Mouse (Mus musculus): ENCODE data around the gene Ubl5. TPM values are rescaled to one million over a fixed set of nuclear protein-coding genes. Genes with fewer than 3 reads are reported as not detected.

The Ubl5 gene
- polyA plus RNA-seq, 1 experiment from 2014 or later, result 386 TPM

DNA sequence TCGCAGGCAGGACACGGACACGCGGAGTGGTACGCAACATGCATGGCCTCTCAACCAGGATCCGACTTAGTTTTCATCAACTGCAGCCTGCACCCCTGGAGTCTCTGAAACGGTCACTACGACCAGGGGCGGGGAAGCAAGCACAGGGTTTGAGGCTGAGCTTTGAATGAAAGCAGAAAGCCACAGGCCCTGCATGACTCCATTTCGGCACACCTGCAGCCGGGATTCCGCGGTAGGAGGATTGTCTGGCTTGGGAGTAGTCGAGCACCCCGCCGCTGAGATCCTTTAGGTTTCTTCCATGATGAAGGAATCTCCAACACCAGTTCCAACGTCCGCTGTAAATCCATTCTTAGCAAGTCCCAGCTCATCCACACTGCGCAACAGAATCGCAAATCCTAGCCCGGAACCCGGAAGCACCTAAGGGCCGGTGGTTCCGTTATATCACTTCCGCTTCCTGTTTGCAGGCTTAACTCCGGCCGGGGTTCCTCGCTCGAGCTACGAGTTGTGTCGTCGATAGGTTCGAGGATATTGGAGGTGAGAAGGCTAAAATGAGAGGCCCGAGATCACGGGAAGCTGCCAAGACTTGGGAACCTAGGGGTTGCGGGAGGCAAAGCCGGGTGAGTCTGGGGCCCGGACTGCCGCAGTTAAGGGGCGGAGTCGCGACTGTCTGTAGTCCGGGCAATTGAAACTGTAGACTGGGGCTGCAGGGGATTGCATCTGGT, 1.8 kb downstream of the Ubl5 start, which contains the start of gene Fbxl12:
TSS of gene Fbxl12 (minus strand) at position 408 of the 722 bp plus-strand sequence.
- no peak for ATAC-seq (ENCODE audit: insufficient number of reproducible peaks, insufficient read depth, low FRiP score, low read depth)
- under 1% methylated on average over 43 of the region's 43 CpGs for WGBS

DNA sequence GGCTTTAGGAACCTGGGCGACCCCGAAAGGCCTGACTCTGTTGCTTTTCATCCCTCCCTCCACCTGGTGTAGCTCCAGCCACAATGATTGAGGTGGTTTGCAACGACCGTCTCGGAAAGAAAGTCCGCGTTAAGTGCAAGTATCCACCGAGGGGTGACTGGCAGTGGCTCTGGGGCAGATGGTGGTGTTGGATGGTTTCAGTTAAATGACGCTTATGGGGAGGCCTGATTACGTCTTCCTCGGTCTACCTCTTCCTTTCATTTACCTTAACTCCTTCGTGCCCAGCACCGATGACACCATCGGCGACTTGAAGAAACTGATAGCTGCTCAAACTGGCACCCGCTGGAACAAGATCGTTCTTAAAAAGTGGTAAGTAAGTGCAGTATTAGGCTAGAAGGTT, 2.4 kb downstream of the Ubl5 start:
- Histone ChIP-seq H3K36me3 (ENCODE audit: control insufficient read depth, insufficient read depth, low read length) (peaks cover 15% of the 10 kb centered on the region; the same call in 1 of the 2 replicates), H3K9me3 (ENCODE audit: control insufficient read depth, low read depth, low read length) (no peaks in the 10 kb centered on the region), H3K27me3 (ENCODE audit: control insufficient read depth, insufficient read depth, low read length) (no peaks in the 10 kb centered on the region), H3K4me1 (ENCODE audit: control insufficient read depth, insufficient read depth, low read length) (peaks cover 4% of the 10 kb centered on the region; the same call in 1 of the 2 replicates), H3K9ac (replicated peaks; ENCODE audit: low read depth, low read length) (peak overlapping the region; percentile 77), H3K27ac (ENCODE audit: low read length) (peak overlapping the region; percentile 96; the same call in 1 of the 2 replicates), H3K4me2 (replicated peaks; ENCODE audit: low read depth, low read length) (peak overlapping the region; percentile 100), H3K4me3 (ENCODE audit: low read depth, low read length) (peak overlapping the region; percentile 90)
- no peak for ATAC-seq (ENCODE audit: insufficient number of reproducible peaks, insufficient read depth, low FRiP score, low read depth)
- WGBS, result 4% methylated on average over 17 of the region's 17 CpGs

More for the DNA sequence above, 1.8 kb downstream of the Ubl5 start, which contains the start of gene Fbxl12:
- peak within 1 kb of the TSS; percentile 90 for H3K4me3 ChIP-seq (ENCODE audit: low read depth, low read length)
- no peaks in the 10 kb centered on the region for H3K27me3 ChIP-seq (ENCODE audit: control insufficient read depth, insufficient read depth, low read length)
- H3K4me2 ChIP-seq (replicated peaks; ENCODE audit: low read depth, low read length), result peak within 1 kb of the TSS; percentile 100
- H3K9ac ChIP-seq (replicated peaks; ENCODE audit: low read depth, low read length), result peak within 1 kb of the TSS; percentile 77
- peaks cover 15% of the 10 kb centered on the region; the same call in 1 of the 2 replicates for H3K36me3 ChIP-seq (ENCODE audit: control insufficient read depth, insufficient read depth, low read length)
- H3K4me1 ChIP-seq (ENCODE audit: control insufficient read depth, insufficient read depth, low read length), result peaks cover 4% of the 10 kb centered on the region; the same call in 1 of the 2 replicates
- H3K9me3 ChIP-seq (ENCODE audit: control insufficient read depth, low read depth, low read length), result no peaks in the 10 kb centered on the region
- peak within 1 kb of the TSS; percentile 96; the same call in 1 of the 2 replicates for H3K27ac ChIP-seq (ENCODE audit: low read length)

DNA sequence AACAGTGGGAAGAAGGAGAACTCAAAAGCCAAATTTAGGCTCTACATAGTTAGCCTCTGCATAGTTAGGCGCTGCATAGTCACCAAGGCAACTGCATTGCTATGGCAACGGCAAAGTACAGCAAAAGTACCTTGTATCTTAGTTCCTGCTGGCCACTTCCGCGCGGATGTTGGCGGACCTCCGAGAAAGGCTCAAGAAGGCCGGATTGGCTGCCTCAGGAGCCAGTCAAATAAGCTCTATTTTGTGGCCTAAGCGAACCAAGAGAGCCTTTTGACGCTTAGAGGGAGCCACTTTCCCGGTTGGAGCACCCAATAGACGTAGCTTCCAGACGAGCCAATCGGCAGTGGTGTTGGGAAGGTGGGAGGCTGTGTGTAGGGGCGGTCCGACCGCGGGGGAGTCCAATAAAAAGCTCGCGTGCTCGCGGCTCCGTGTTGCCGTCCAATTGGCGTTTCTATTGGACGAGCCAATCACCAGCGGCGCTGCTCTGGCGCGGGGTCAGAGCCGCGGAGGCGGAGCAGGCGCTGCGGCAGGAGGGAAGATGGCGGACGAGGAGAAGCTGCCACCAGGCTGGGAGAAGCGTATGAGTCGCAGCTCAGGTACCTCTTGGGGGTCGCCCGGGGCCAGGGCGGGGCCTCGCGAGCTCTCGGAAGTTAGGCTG, 9.1 kb downstream of the Ubl5 start, which contains the start of gene Pin1:
TSS of gene Pin1 (plus strand) at position 494 of the 658 bp plus-strand sequence.
- peaks cover 29% of the 10 kb centered on the region for H3K36me3 ChIP-seq (ENCODE audit: control insufficient read depth, insufficient read depth, low read length)
- peak within 1 kb of the TSS; percentile 82 for H3K9ac ChIP-seq (replicated peaks; ENCODE audit: low read depth, low read length)
- peak within 1 kb of the TSS; percentile 72 for H3K4me2 ChIP-seq (replicated peaks; ENCODE audit: low read depth, low read length)
- H3K4me3 ChIP-seq (ENCODE audit: low read depth, low read length), result peak within 1 kb of the TSS; percentile 65
- 0 out of 2 replicates have a peak within 1 kb of the TSS, but pooled peaks have one; percentile 4 for H3K27ac ChIP-seq (ENCODE audit: low read length)
- under 1% methylated on average over 41 of the region's 45 CpGs for WGBS
- peaks cover 12% of the 10 kb centered on the region for H3K4me1 ChIP-seq (ENCODE audit: control insufficient read depth, insufficient read depth, low read length)
- H3K9me3 ChIP-seq (ENCODE audit: control insufficient read depth, low read depth, low read length), result no peaks in the 10 kb centered on the region
- no peaks in the 10 kb centered on the region for H3K27me3 ChIP-seq (ENCODE audit: control insufficient read depth, insufficient read depth, low read length)
- peak; percentile 99 for ATAC-seq (ENCODE audit: insufficient number of reproducible peaks, insufficient read depth, low FRiP score, low read depth)

DNA sequence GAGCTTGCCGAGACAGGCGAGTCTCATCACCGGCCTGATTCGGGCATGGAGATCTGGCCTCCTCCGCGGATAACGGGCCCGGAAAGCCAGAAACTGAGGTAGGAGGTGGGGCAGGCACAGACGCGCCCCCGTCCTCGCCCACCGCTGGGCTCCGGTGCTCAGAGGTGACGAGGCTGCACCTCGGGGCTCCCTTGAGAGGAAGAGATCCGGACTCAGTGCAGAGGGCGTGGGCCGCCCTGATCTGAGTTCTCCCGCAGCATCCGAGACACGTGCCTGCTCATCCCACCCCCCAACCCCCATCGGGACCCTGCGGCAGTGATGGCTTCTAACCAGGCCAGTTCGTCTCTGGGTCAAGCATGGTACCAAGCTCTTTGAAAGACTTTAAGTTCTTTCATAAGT, 9.6 kb downstream of the Ubl5 start:
- H3K36me3 ChIP-seq (ENCODE audit: control insufficient read depth, insufficient read depth, low read length), result peaks cover 33% of the 10 kb centered on the region
- H3K9ac ChIP-seq (replicated peaks; ENCODE audit: low read depth, low read length), result peak overlapping the region; percentile 82
- ATAC-seq (ENCODE audit: insufficient number of reproducible peaks, insufficient read depth, low FRiP score, low read depth), result peak; percentile 6; the same call in 1 of the 2 replicates
- no peaks in the 10 kb centered on the region for H3K9me3 ChIP-seq (ENCODE audit: control insufficient read depth, low read depth, low read length)
- under 1% methylated on average over 25 of the region's 25 CpGs for WGBS
- peak overlapping the region; percentile 72 for H3K4me2 ChIP-seq (replicated peaks; ENCODE audit: low read depth, low read length)
- H3K27me3 ChIP-seq (ENCODE audit: control insufficient read depth, insufficient read depth, low read length), result no peaks in the 10 kb centered on the region
- peak overlapping the region; percentile 65 for H3K4me3 ChIP-seq (ENCODE audit: low read depth, low read length)
- H3K4me1 ChIP-seq (ENCODE audit: control insufficient read depth, insufficient read depth, low read length), result peaks cover 12% of the 10 kb centered on the region
- H3K27ac ChIP-seq (ENCODE audit: low read length), result 0 out of 2 replicates have a peak overlapping the region, but pooled peaks have one; percentile 4

DNA sequence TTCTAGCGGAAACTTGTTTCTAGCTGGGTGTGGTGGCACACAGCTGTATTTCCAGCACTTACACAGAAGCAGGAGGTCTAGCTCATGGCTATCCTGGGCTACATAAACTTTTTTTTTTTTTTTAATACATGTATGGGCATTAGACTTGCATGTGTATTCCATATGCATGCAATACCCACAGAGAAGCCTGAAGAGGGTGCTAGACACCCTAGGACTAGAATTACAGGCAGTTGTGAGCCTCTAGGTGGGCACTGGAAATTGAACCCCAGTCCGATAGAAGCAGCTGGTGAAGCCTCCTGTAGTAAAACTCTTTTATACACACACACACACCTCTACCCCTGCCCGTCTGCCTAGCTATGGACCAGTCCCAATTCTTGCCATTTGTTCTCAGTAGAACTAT, 11.2 kb downstream of the Ubl5 start:
- H3K27ac ChIP-seq (ENCODE audit: low read length), result no peak overlapping the region
- no peak for ATAC-seq (ENCODE audit: insufficient number of reproducible peaks, insufficient read depth, low FRiP score, low read depth)
- H3K9me3 ChIP-seq (ENCODE audit: control insufficient read depth, low read depth, low read length), result no peaks in the 10 kb centered on the region
- no peak overlapping the region for H3K4me3 ChIP-seq (ENCODE audit: low read depth, low read length)
- H3K27me3 ChIP-seq (ENCODE audit: control insufficient read depth, insufficient read depth, low read length), result no peaks in the 10 kb centered on the region
- WGBS, result 91% methylated on average over 3 of the region's 3 CpGs
- no peak overlapping the region for H3K4me2 ChIP-seq (replicated peaks; ENCODE audit: low read depth, low read length)
- H3K9ac ChIP-seq (replicated peaks; ENCODE audit: low read depth, low read length), result no peak overlapping the region
- peaks cover 12% of the 10 kb centered on the region for H3K4me1 ChIP-seq (ENCODE audit: control insufficient read depth, insufficient read depth, low read length)
- peaks cover 39% of the 10 kb centered on the region for H3K36me3 ChIP-seq (ENCODE audit: control insufficient read depth, insufficient read depth, low read length)

DNA sequence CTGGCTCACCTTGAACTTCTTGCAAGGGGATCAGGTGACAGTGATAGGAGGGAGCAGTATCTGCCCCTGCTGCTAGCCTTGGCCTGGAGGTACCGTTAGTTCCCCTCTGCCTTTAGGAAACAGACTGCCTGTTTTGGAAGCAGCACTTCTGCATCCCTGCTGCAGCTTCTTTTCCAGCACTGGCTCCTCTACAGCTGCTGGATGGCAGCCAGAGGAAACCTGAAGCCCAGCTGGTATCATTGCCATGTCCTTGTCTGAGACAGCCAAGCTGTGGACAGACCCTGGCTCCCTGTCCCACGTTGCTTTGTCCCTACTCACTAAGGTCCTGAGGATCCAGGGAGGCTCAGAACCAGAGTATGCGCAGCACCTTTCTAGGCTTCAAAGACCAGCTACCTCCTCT, 14.9 kb downstream of the Ubl5 start:
- no peak for ATAC-seq (ENCODE audit: insufficient number of reproducible peaks, insufficient read depth, low FRiP score, low read depth)
- 88% methylated on average over 3 of the region's 3 CpGs for WGBS
- no peak overlapping the region for H3K27ac ChIP-seq (ENCODE audit: low read length)

DNA sequence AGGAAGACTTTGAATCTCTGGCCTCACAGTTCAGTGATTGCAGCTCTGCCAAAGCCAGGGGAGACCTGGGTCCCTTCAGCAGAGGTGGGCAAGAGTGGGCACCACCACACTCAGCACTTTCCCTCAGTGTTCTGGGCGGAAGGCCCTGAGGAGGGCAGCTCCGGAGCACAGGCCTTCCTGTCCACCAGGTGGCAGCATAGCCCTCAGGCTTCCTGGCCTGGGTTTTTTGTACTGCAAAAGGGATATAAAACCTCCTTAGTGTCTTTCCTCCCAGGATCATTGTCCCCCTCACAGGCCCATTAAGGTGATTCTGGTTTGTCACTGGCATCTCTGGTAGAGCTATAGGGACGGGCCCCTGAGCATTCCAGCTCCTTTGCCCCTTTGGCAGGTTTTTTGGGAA, 19.6 kb downstream of the Ubl5 start:
- H3K4me2 ChIP-seq (replicated peaks; ENCODE audit: low read depth, low read length), result no peak overlapping the region
- H3K27me3 ChIP-seq (ENCODE audit: control insufficient read depth, insufficient read depth, low read length), result no peaks in the 10 kb centered on the region
- peaks cover 50% of the 10 kb centered on the region for H3K36me3 ChIP-seq (ENCODE audit: control insufficient read depth, insufficient read depth, low read length)
- H3K9me3 ChIP-seq (ENCODE audit: control insufficient read depth, low read depth, low read length), result no peaks in the 10 kb centered on the region
- WGBS, result 67% methylated on average over 3 of the region's 3 CpGs
- no peaks in the 10 kb centered on the region for H3K4me1 ChIP-seq (ENCODE audit: control insufficient read depth, insufficient read depth, low read length)
- no peak overlapping the region for H3K9ac ChIP-seq (replicated peaks; ENCODE audit: low read depth, low read length)
- no peak overlapping the region for H3K4me3 ChIP-seq (ENCODE audit: low read depth, low read length)
- no peak overlapping the region for H3K27ac ChIP-seq (ENCODE audit: low read length)
- ATAC-seq (ENCODE audit: insufficient number of reproducible peaks, insufficient read depth, low FRiP score, low read depth), result no peak

More for the DNA sequence above, 14.9 kb downstream of the Ubl5 start:
- Histone ChIP-seq H3K27me3 (ENCODE audit: control insufficient read depth, insufficient read depth, low read length) (no peaks in the 10 kb centered on the region), H3K36me3 (ENCODE audit: control insufficient read depth, insufficient read depth, low read length) (peaks cover 57% of the 10 kb centered on the region), H3K9me3 (ENCODE audit: control insufficient read depth, low read depth, low read length) (no peaks in the 10 kb centered on the region), H3K4me3 (ENCODE audit: low read depth, low read length) (no peak overlapping the region), H3K4me1 (ENCODE audit: control insufficient read depth, insufficient read depth, low read length) (peaks cover 12% of the 10 kb centered on the region), H3K9ac (replicated peaks; ENCODE audit: low read depth, low read length) (no peak overlapping the region), H3K4me2 (replicated peaks; ENCODE audit: low read depth, low read length) (no peak overlapping the region)

DNA sequence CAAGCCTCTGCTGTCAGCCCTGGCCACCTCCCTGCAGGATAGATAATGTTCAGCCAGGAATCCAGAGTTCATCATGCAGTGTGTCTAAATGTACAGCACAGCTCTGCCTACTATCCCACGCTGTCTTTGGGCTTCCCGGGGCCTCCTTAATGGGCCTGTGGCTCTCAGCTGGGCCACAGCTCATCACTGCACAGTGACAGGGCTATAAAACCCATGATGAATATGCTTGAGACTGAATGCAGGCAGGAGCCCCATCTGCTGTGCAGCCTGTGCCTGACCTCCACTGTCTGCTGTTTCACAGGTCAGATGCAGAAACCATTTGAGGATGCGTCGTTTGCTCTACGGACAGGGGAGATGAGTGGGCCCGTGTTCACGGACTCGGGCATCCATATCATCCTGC, 20.2 kb downstream of the Ubl5 start:
- no peak for ATAC-seq (ENCODE audit: insufficient number of reproducible peaks, insufficient read depth, low FRiP score, low read depth)
- WGBS, result 89% methylated on average over 8 of the region's 8 CpGs

More for the DNA sequence above, 20.2 kb downstream of the Ubl5 start:
- Histone ChIP-seq H3K4me2 (replicated peaks; ENCODE audit: low read depth, low read length) (no peak overlapping the region), H3K9me3 (ENCODE audit: control insufficient read depth, low read depth, low read length) (no peaks in the 10 kb centered on the region), H3K27ac (ENCODE audit: low read length) (no peak overlapping the region), H3K4me3 (ENCODE audit: low read depth, low read length) (no peak overlapping the region), H3K9ac (replicated peaks; ENCODE audit: low read depth, low read length) (no peak overlapping the region), H3K36me3 (ENCODE audit: control insufficient read depth, insufficient read depth, low read length) (peaks cover 45% of the 10 kb centered on the region), H3K4me1 (ENCODE audit: control insufficient read depth, insufficient read depth, low read length) (no peaks in the 10 kb centered on the region), H3K27me3 (ENCODE audit: control insufficient read depth, insufficient read depth, low read length) (no peaks in the 10 kb centered on the region)
